Mouse (Mus musculus) midbrain, embryonic 15.5 days (tissue): ENCODE data around the gene Atp6ap1. TPM values are rescaled to one million over a fixed set of nuclear protein-coding genes. Genes with fewer than 3 reads are reported as not detected.

Experiments used
- ATAC-seq: fragments of 200-750 bp; cut with Nextera tagmentation; replicated peaks from 2 replicates; pipeline ENCODE4 v1.8.0; 2017; ENCODE audit warnings: moderate TSS enrichment
- H3K27ac ChIP-seq: fragments of 300-500 bp; sonication (generic); 2 replicates; pipeline ENCODE4 v1.5.1; 2015; ENCODE audit warnings: mild to moderate bottlenecking, inconsistent platforms
- H3K27me3 ChIP-seq: fragments of 300-500 bp; sonication (generic); replicated peaks from 2 replicates; pipeline ENCODE4 v1.6.1; 2015; ENCODE audit warnings: inconsistent platforms
- H3K36me3 ChIP-seq: fragments of 300-500 bp; sonication (generic); replicated peaks from 2 replicates; pipeline ENCODE4 v1.6.1; 2015; ENCODE audit warnings: inconsistent platforms
- H3K4me1 ChIP-seq: fragments of 300-500 bp; sonication (generic); 2 replicates; pipeline ENCODE4 v1.6.1; 2015; ENCODE audit warnings: inconsistent platforms
- H3K4me2 ChIP-seq: fragments of 300-500 bp; sonication (generic); 2 replicates; pipeline ENCODE4 v1.6.1; 2015; ENCODE audit warnings: inconsistent platforms, mild to moderate bottlenecking, moderate library complexity
- H3K4me3 ChIP-seq: fragments of 300-500 bp; sonication (generic); 2 replicates; pipeline ENCODE4 v1.5.1; 2015; ENCODE audit warnings: mild to moderate bottlenecking, inconsistent platforms
- H3K9ac ChIP-seq: fragments of 300-500 bp; sonication (generic); 2 replicates; pipeline ENCODE4 v1.6.1; 2015; ENCODE audit warnings: mild to moderate bottlenecking, inconsistent platforms
- H3K9me3 ChIP-seq: fragments of 300-500 bp; sonication (generic); 2 replicates; pipeline ENCODE4 v1.6.1; 2016; ENCODE audit warnings: inconsistent platforms
- WGBS: fragments of 180-500 bp; shearing (Covaris S2); methylation state at CpG from one replicate; pipeline ENCODE4 v1.1.7; 2015; ENCODE audit warnings: mixed read lengths; 5-methylcytosine and 5-hydroxymethylcytosine counted together
- microRNA-seq: library from miRNA; unstranded; fragments of <30 nt; microRNA quantifications from one replicate; pipeline ENCODE4, GENCODE M21; 2016
- polyA plus RNA-seq: library from polyadenylated mRNA; unstranded; fragments of >200 nt; fragmentation: Nextera tagmentation; extraction: Ambion mirVana; gene quantifications from 2 replicates; pipeline ENCODE4 v1.2.1, GENCODE M21; 2015

Gene Atp6ap1
- polyA plus RNA-seq, 1 experiment from 2014 or later = 309 TPM

- whole genome bisulfite sequencing = 17% methylated on average over 57 of the region's 59 CpGs
- Histone ChIP-seq H3K27me3 (no peaks in the 10 kb centered on the region), H3K9ac (peak within 1 kb of the TSS; percentile 73), H3K36me3 (peaks cover 3% of the 10 kb centered on the region; the same call in 1 of the 2 replicates), H3K9me3 (no peaks in the 10 kb centered on the region), H3K4me1 (peaks cover 31% of the 10 kb centered on the region), H3K4me2 (peak within 1 kb of the TSS; percentile 73), H3K27ac (peak within 1 kb of the TSS; percentile 93), H3K4me3 (peak within 1 kb of the TSS; percentile 62)
- ATAC-seq = peak; percentile 97
Observed at GRCm38 (mm10) chrX:74312540-74313464, 15.9 kb downstream of the Atp6ap1 start, which contains the start of gene Fam50a. Gene Fam50a (plus strand): TSS chrX:74313033.

DNA sequence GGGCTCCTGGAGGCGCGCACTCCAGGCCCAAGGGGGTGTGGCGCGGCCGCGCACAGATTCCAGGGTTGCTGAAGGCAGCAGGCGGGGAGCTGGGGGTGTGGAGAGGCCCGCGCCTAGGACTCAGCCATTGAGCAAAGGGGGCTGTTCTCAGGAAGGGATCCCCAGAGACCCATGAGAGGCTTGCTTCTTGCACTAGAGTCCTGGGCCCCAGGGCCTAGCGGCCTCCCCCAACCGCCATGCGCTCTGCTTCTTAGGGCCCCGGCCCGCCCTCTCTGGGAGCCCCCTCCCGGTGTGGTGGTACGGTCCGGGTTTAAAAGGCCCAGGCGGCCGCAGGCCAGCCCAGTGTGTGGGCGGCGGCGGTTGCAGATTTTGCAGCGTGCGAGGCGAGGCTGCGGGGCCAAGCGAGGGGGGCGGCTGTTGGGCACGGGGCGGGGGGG, 31.8 kb downstream of the Atp6ap1 start, which contains the start of gene Plxna3:
Plxna3 (plus strand) TSS at position 342 of the 437 bp plus-strand sequence.
- Histone ChIP-seq H3K27me3 (no peaks in the 10 kb centered on the region), H3K4me3 (peak within 1 kb of the TSS; percentile 54), H3K27ac (peak within 1 kb of the TSS; percentile 92), H3K9ac (peak within 1 kb of the TSS; percentile 66), H3K9me3 (no peaks in the 10 kb centered on the region), H3K4me1 (peaks cover 34% of the 10 kb centered on the region), H3K36me3 (no peaks in the 10 kb centered on the region), H3K4me2 (peak within 1 kb of the TSS; percentile 79)
- peak; percentile 95 for ATAC-seq
- 29% methylated on average over 26 of the region's 30 CpGs for WGBS

DNA sequence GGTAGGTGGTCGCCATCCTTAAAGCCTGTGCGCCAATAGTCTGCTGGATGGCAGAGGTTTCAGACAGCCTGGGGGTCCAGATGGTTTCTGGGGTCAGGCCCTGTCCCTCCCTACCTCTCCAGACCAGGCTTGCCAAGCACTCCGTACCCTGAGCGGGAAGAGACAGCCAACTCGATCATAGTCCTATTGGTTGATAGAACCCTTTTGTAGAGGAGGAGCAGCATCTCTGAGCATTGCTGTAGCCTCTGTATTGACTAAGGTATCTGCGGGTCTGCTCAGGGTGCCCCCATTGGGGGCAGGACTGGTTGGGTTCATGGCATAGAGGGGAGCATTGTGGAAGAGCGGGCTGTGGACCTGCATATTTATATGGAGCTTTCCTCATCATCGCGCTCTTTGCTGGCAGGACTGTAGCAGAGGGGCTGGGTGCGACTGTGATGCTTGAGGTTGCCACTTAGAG, 32.3 kb downstream of the Atp6ap1 start:
- Histone ChIP-seq H3K9ac (peak overlapping the region; percentile 66), H3K27ac (peak overlapping the region; percentile 92), H3K4me2 (peak overlapping the region; percentile 79), H3K9me3 (no peaks in the 10 kb centered on the region), H3K4me3 (peak overlapping the region; percentile 54), H3K36me3 (0 out of 2 replicates have a peak, but pooled peaks cover 4% of the 10 kb centered on the region), H3K4me1 (peaks cover 34% of the 10 kb centered on the region), H3K27me3 (no peaks in the 10 kb centered on the region)
- 16% methylated on average over 10 of the region's 10 CpGs for WGBS
- peak; percentile 71 for ATAC-seq

GRCm38 (mm10) chrX:74330166-74330930, 33.5 kb downstream of the Atp6ap1 start:
- peak overlapping the region; percentile 79 for H3K4me2 ChIP-seq
- H3K4me3 ChIP-seq = peak overlapping the region; percentile 54
- 11% methylated on average over 2 of the region's 2 CpGs for WGBS
- H3K27ac ChIP-seq = peak overlapping the region; percentile 92
- peak overlapping the region; percentile 66 for H3K9ac ChIP-seq
- H3K4me1 ChIP-seq = peaks cover 34% of the 10 kb centered on the region
- no peaks in the 10 kb centered on the region for H3K27me3 ChIP-seq
- 0 out of 2 replicates have a peak, but pooled peaks cover 4% of the 10 kb centered on the region for H3K36me3 ChIP-seq
- no peaks in the 10 kb centered on the region for H3K9me3 ChIP-seq
- ATAC-seq = no peak

GRCm38 (mm10) chrX:74352645-74353466, 56.0 kb downstream of the Atp6ap1 start:
- Histone ChIP-seq H3K9me3 (no peaks in the 10 kb centered on the region), H3K4me3 (peak overlapping the region; percentile 43), H3K4me2 (peak overlapping the region; percentile 59), H3K9ac (peak overlapping the region; percentile 45), H3K27me3 (no peaks in the 10 kb centered on the region), H3K4me1 (no peaks in the 10 kb centered on the region), H3K36me3 (no peaks in the 10 kb centered on the region), H3K27ac (peak overlapping the region; percentile 71)
- 19% methylated on average over 13 of the region's 13 CpGs for WGBS
- ATAC-seq = peak; percentile 55

DNA sequence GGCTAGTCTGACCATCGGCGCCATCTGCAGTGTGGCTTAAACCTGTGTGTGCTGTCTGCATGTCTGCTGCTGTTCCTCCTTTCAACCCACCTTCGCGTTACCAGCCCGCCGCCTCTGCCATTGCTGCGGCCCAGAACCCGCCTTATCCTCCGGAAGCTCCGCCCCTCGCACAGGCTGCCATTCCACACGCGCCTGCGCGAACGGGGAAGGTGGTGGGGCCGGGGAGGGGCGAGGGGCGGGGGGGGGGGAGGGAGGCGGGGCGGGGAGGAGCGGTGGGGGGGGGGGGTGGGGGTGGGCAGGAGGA, 56.5 kb downstream of the Atp6ap1 start, which contains the start of gene Lage3:
Lage3 (minus strand) TSS at position 152 of the 304 bp plus-strand sequence.
- H3K36me3 ChIP-seq = no peaks in the 10 kb centered on the region
- H3K4me2 ChIP-seq = peak within 1 kb of the TSS; percentile 59
- peak; percentile 93 for ATAC-seq
- H3K4me3 ChIP-seq = peak within 1 kb of the TSS; percentile 43
- peak within 1 kb of the TSS; percentile 71 for H3K27ac ChIP-seq
- no peaks in the 10 kb centered on the region for H3K4me1 ChIP-seq
- H3K9me3 ChIP-seq = no peaks in the 10 kb centered on the region
- H3K9ac ChIP-seq = peak within 1 kb of the TSS; percentile 45
- WGBS = 19% methylated on average over 12 of the region's 22 CpGs
- H3K27me3 ChIP-seq = no peaks in the 10 kb centered on the region

Small RNA genes lying within 50 kb of the gene (microRNA-seq; reads per million reads assigned to microRNA genes)
- gene Mir7091 = not detected
- 1.3 reads per million for gene Mir7092

Other genes starting within 250 kb of the Atp6ap1 start
- not detected in 2 replicates for gene Opn1mw, start 169.6 kb upstream of the Atp6ap1 start, polyA plus RNA-seq
- gene Mecp2, start 161.7 kb upstream of the Atp6ap1 start, polyA plus RNA-seq = 15.7 and 17.0 TPM in 2 replicates
- gene Tex28, start 129.3 kb upstream of the Atp6ap1 start, polyA plus RNA-seq = not detected in 2 replicates
- 0.06 and 0.11 TPM in 2 replicates for gene Tktl1, start 119.8 kb upstream of the Atp6ap1 start, polyA plus RNA-seq
- 92.6 and 96.4 TPM in 2 replicates for gene Flna, start 47.3 kb upstream of the Atp6ap1 start, polyA plus RNA-seq
- 16.0 and 17.7 TPM in 2 replicates for gene Emd, start 42.4 kb upstream of the Atp6ap1 start, polyA plus RNA-seq
- 402 and 414 TPM in 2 replicates for gene Rpl10, start 26.3 kb upstream of the Atp6ap1 start, polyA plus RNA-seq
- gene Taz, start 15.2 kb upstream of the Atp6ap1 start, polyA plus RNA-seq = 86.8 and 90.3 TPM in 2 replicates
- gene Dnase1l1, start 14.8 kb upstream of the Atp6ap1 start, polyA plus RNA-seq = 2.9 and 5.2 TPM in 2 replicates
- gene Gdi1, start 7.9 kb downstream of the Atp6ap1 start, polyA plus RNA-seq = 1,073 and 1,116 TPM in 2 replicates
- 59.9 and 62.2 TPM in 2 replicates for gene Fam50a, start 15.9 kb downstream of the Atp6ap1 start, polyA plus RNA-seq
- gene Plxna3, start 32.0 kb downstream of the Atp6ap1 start, polyA plus RNA-seq = 64.4 and 75.0 TPM in 2 replicates
- gene Lage3, start 56.5 kb downstream of the Atp6ap1 start, polyA plus RNA-seq = 59.8 and 62.3 TPM in 2 replicates
- 67.1 and 71.1 TPM in 2 replicates for gene Ubl4a, start 76.1 kb downstream of the Atp6ap1 start, polyA plus RNA-seq
- 9.9 and 10.5 TPM in 2 replicates for gene Slc10a3, start 76.3 kb downstream of the Atp6ap1 start, polyA plus RNA-seq
- gene Fam3a, start 96.2 kb downstream of the Atp6ap1 start, polyA plus RNA-seq = 36.2 and 38.3 TPM in 2 replicates
- gene Ikbkg, start 96.2 kb downstream of the Atp6ap1 start, polyA plus RNA-seq = 15.2 and 16.0 TPM in 2 replicates
- 56.6 and 57.4 TPM in 2 replicates for gene G6pdx, start 132.1 kb downstream of the Atp6ap1 start, polyA plus RNA-seq
- not detected in 2 replicates for gene Gm6880, start 184.3 kb downstream of the Atp6ap1 start, polyA plus RNA-seq